Mouse (Mus musculus) lung, postnatal 25 days (tissue): ENCODE data around the gene Ptma.
"Not testable (repeated sequence)": the region's sequence is repeated elsewhere in the genome, so short reads cannot be mapped to it uniquely, and the experiment has no call there.

Experiments used
- DNase-seq: peaks from one replicate; pipeline ENCODE4 v3.0.0; 2022; ENCODE audit warnings: low spot score

Ptma gene

DNA sequence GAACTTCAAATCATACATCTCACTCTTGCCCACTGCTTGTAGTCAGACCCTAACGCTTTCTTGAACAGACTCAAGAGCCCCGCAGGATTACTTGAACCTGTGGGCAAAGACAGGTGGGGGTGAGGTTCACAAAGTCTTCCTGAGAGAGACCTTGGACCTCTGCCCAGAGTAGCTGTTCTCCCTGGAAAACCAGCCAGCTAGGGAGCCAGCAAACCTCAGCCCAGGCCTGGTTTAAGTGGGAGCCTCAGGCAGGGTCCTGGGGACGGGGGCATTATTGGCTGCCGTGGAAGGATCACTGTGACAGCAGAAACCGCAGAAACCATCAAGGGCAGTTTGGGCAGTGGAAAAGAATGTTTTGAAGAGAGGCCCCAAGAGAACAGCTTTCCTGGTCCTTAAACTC is 29.2 kb upstream of the Ptma start:
- DNase-seq: no peak

DNA sequence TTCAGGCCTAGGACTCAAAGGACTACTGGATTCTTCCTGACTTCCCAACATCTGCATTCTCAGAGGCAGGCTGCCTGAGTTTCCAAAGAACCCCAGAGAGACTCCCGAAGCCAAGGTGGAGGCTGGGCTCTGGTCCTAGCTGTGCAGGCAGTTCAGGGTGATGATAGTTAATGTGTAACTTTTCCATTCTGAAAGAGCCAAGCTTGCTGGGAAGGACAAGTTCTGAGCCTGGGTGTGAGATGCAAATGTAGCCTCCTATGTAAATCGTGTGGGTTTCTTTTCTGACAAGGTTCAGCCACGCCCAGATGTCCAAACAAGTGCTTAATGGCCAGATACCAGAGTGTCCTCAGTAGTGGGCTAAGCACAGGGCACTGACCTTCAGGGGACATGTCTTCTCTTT is 28.5 kb upstream of the Ptma start:
- peak; percentile 35 for DNase-seq

DNA sequence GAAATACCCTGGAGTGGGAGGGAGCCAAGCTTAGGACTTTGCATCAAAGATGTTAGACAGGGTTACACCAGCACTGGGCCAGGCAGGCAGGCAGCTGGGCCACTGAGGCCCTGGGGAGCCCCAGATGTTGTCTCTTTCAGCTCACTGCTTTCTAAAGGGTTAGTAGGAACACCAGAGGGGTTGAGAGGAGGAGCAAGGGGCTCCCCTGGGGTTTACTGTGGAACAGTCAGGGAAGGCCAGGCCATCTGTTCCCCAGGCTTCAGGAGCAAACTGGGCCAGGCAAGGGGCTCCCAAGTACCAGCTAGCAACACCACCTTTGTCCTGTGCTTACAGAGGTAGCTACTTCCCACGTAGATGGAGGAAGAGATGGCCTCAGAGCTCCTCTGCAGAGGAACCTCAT is 27.9 kb upstream of the Ptma start:
- no peak for DNase-seq

DNA sequence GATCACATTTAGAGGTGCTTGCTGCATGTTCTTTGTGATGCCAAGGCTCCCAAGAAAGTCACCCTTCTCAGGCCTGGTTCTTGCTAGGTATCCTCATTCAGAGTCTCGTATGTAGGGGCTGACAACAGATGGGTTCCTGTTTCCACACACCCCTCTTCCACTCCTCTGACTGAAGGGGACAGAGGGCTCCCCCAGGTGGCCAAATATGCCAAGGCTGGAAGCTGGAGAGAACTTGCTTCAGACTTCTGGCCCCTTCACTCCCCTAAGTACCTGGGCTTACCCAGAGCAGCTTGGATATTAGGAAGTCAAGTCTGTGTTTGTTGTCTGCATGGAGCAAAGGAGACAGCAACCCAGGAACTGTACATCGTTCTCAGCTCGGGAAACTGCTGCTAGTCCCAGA is 26.6 kb upstream of the Ptma start:
- peak; percentile 83 for DNase-seq

DNA sequence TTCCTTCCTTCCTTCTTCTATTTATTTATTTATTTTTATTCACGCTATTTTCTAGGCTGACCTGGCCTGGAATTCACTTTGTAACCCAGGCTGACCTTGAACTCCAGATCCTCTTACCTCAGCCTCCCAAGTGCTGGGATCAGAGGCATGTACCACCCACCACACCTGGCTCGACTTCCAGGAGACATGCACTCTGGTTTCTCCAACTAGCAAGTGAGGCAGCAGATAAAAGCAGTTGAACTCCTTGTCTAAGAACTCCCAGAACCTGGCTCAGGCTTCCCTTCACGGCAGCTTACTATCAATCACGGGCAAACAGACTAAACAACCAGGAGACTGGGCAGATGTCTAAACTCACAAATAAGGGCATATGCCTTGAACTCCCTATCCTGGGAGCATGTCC is 25.8 kb upstream of the Ptma start:
- DNase-seq: no peak

DNA sequence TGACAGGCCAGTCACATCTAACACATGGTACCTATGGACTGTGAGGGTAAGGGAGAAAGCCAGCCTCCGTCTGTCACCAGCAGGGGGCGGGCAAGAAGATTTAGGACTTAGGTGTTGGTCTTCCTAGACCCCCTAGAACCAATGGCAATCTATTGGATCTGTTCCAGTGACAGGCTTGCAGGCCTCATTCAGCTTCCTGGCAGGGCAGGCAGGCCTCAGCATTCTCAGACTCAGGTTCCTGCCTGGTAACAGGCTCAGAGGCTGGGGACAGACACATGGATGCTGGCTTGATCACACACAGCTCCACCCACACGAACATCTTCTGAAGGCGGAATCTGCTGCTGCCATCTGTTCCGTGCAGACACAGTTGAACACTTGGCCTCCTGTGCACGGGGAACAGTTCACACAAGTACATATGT is 25.4 kb upstream of the Ptma start:
- peak; percentile 54 for DNase-seq

DNA sequence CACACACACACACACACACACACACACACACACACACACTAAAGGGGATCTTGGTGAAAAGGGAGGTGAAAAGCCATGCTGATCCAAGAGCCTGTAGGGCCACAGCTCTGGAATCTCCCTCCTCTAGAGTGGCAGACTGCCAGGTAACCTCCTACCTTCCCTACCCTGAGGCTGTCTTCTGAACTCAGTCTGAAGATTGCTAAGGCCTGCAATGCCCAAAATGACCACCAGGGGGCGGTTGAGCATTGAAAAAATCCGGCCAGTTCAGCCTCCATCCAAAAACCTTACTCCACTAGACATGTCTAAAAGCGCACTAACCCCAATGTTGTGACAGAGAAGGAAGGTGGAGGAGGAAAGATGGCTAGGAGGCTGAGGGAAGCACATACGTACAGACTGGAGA is 25.0 kb upstream of the Ptma start:
- peak; percentile 94 for DNase-seq

DNA sequence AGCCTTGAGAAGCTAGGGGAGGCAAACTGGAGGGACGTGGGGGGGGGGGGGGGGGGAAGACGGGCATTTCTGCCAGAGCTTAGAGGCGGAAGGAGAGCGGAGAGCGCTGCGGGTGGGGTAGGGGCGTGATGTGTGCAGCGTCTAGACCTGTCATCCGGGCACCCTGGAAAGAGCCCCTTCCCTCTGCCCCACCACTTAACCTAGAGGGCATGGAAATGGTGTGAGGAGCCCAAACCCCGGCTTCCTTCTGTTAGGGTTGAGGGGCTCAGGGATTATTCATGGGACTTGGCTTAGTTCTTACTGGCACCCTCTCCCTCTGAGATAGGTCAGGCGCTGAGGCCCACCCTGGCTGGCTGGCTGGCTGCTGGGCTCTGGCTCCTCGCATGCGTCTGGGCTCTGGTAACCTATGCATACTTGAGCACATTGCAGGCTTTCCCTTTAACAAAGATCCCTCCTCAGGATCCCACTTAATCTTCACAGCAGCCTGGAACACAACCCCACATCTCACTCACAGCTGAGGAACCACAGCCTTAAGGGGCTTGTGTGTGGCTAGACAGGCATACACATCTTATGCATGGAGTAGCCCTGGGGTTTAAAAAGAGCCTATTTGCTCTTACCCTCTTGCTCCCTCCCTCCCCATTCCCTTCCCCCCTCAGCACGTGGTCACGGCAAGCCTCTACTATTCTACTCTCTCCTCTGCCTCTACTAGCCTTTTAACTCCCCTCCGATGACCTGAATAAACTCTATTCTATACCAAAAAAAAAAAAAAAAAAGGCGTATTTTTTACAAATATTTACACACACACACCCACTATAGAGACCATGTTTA is 24.1 kb upstream of the Ptma start:
- no peak for DNase-seq

DNA sequence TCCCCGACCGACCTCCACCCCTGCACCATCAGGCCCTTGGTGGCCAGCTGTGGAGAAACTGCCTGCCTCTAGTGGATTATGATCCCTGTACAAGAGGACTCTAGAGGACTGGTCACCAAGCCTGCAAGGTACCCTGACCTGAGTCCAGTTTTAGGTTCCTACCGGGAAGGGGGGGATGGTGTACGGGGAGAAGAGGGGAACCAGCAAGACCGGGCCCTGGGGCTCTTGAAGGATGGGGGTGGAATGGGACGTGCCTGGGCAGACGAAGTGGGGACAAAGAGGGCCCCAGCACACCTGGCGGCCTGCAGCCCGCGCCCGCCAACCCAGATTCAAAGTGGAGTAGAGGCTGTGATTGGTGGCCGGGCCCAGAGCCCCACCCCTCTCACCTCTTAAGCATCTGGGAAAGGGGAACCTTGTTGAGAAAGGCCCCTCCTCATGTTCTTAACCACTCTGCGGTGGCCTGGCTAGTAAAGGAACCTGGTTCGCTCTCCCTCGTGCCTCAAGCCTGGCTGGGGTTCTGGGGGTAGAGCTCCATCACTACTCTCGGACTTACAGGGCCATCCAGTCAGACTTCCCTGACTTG is 23.3 kb upstream of the Ptma start:
- DNase-seq: peak; percentile 67

DNA sequence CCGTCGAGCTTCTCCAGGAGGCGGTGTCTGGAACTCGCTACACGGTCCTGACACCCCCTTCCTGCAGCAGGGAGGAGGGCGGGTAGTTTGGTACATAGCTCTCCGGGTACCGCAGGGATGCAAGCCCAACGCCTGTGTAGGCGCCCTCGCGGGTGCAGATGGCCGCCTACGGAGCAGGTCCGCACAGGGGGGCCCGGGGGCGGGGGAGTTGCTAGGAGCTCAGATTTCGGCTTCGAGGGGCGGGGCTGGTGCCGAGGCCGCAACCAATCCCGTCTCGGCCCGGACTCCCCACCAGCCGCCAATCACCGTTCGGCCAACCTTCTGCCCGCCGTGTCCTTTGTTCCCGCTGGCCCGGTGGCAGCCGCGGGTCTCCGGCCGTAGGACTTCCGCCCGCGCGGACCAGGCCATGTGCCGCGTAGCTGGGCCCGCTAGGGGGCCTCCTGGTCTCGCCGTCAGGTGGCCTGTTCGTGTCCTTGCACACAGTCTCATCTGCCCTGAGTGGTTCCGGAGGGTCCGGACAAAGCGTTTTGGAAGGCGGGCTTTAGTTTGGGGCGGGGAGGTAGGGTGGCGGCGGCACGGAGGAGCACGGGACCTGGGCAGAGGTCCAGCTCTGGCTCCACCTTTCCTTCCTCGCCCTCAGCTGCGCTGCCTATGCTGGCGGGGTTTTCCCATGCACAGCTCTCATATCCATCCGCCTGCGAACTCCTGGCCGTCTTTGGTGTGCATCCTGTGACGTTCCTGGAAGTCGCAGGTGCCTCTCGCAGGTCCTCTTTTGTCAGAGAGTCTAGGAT is 22.4 kb upstream of the Ptma start:
- peak; percentile 96 for DNase-seq

DNA sequence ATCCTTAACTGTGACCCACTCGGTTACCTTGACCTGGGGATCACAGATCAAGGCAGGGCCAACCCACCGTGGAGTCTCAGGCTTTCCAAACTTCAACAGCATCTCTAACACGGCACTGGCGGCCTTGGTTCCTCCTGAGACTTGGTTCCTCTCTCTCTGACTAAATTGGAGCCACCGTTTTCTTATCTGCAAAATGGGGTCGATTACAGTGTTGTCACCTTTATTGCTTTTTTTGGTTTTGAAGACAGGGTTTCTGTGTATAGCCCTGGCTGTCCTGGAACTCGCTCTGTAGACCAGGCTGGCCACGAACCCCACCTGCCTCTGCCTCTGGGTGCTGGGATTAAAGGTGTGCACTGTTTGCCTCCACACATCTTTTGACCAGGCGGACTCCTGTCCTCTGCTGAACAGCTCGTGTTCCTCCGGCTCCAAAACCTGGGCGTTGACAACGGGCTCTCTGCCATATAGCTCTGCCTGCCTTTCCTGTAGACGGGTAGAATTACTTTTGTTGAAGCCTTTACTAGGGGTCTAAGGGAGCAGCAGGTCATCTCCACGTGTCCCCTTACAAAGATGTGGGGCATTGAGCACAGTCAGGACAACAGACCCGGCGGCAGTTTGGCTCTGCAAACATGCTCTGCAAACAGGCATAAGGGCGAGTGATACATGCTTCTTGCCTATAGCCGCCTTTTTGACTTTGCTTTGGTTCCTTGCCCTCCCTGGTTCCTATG is 21.7 kb upstream of the Ptma start:
- no peak for DNase-seq

DNA sequence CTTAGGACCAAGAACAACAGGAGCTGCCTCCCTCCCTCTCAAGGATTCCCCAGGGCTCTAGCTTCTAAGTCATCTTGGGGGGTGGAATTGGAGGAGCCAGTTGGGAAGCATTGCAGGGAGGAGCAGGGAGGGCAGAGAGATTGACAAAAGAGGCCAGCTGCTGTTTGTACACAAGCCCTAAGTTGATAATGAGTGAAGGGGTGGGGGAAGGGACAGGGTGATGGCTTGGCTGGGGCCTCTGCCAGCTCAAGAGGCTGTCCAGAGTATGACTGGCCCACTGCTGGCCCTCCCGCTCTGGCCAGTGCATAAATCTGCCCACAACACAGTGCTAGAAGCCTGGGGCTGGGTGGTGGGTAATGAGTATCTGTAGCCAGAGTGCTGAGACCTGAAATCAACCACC is 21.1 kb upstream of the Ptma start:
- DNase-seq: peak; percentile 44

DNA sequence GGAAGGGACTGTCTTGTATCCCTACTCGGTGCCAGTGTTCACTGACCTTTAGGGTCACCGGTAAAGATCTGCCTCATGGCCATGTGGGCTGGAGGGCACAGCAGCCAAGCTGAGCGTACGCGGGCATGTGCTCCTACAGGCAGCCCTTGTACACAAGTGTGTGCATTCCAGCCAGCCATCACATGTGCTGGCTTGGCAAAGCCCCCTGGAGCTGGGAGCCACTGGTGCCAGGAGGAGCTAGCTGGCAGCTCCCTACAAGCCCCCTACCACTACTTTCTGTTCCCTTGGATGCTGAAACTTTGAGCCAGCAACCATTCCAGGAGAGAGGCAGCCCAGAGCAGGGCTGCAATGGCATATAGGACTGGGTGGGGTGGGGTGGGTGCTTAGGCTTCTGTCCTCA is 20.1 kb upstream of the Ptma start:
- DNase-seq: no peak

DNA sequence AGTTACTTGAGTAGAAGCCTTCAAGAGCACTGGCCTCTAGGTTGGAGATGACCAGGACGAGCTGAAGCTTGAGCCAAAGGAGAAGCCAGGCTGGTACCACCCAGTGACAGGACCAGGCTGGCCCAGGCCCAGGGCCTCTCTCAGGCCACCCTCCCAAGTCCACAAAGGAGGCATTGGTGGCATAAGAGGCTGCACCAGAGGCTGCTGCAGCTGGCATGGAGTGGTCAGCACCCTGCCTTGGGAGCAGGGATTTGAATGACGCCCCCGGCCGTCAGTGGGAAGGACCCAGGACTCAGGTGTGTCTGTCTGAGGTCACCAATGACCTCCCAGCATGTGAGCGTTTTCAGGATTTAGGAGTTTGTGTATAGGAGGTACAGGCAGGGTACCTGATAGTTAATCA is 18.7 kb upstream of the Ptma start:
- no peak for DNase-seq

DNA sequence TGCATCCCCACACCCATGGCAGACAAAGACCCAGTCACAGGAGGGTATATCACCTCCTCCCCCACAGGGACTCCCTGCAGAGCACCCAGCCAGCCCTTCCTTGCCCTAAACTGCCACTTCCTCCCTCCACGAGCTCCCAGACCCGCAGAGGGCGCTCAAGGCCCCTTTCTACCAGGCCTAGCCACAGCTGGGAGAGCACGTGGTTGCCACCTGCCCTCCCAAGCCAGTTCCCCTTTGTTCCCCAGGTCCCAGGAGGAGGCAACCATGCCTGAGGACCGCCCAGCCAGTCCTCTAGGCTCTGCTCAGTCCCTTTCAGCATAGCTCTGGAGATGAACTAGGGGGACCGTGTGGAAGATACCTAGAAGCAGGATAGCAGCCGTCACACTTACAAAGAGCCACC is 17.1 kb upstream of the Ptma start:
- DNase-seq: peak; percentile 91

DNA sequence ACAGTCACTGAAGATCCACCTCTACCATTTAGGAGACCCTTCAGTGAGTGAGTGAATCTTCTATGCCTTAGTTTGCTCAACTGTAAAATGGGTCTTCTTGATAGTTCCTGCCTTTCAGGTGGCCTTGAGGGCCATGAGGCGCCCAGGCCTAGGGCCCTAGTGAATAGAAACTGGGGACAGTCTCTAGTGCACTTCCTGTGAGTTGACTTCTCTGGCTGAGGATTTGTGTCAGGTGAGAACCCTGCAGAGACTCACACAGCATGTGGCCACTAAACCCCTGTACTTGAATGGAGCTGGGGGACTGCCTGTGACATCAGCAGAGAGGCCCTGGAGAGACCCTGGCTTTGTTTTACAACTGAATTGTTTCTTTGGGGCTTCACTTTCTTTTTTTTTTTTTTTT is 16.3 kb upstream of the Ptma start:
- DNase-seq: no peak

DNA sequence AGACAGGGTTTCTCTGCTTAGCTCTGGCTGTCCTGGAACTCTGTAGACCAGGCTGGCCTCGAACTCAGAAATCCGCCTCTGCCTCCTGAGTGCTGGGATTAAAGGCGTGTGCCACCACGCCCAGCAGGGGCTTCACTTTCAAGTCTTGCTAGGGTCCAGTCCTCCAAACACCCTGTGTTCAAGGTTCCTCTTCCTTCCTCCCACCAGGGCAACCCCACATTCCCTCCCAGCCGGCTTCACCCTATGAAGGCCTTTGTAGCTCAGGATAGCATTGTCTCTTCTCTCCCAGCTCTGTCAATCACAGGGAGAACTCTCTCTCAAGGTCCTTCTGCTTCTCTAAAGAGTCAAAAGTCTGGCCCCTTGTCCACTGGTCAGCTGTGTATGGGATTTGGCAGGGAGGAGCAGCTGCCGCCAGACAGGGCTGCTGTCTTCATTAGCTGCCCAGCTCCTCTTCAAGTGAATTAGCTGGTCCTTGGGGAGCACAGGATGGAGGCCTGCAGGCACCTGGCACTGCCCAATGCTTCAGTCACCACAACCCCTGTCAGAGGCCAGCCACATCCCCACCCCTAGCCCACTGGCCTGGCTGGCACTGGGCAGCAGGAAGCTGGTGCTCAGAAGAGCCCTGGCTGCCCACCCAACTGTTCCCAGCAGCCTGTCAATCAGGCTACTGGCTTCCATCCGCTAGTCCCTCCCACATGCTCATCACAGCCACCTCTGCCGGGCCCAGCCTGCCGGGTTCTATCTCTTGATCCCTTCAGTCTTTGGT is 15.7 kb upstream of the Ptma start:
- DNase-seq: no peak

DNA sequence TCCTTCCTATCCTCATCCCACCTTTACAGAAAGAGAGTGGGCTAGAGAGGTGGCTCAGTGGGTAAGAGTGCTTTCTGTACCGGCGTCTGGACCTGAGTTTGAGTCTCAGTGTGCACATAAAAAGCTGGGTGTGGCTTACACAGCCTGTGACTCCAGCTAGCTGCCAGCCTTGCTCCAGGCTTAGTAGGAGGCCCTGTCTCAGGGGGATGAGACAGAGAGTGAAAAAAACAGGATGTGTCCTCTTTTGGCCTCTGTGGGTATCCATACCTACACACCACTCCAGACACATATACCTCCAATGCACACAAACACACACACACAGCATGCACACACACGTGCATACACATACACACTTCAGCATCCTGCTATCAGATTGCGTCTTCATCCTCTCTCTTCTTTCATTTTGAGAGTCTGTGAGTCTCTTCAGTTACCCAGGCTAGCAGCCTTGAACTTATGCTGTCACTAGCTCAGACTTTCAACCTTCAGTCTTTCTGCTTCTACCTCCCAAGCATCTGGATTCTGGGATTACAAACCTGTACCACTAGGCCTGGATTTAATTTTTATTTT is 14.3 kb upstream of the Ptma start:
- no peak for DNase-seq

DNA sequence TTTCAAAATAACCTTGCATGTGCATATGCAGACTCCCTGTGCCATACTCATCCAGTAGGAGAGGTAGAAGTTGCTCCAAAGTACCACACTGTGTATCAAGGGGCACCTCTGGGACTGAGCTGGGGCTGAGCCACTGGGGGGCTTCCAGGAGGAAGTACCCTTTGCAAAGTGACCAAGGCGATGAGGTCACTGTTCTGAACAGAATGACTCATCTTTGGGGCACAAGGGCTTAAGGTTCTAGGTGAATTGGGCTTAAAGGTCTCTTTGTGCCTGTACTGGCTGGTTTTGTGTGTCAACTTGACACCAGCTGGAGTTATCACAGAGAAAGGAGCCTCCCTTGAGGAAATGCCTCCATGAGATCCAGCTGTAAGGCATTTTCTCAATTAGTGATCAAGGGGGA is 13.5 kb upstream of the Ptma start:
- DNase-seq: not testable (repeated sequence)

DNA sequence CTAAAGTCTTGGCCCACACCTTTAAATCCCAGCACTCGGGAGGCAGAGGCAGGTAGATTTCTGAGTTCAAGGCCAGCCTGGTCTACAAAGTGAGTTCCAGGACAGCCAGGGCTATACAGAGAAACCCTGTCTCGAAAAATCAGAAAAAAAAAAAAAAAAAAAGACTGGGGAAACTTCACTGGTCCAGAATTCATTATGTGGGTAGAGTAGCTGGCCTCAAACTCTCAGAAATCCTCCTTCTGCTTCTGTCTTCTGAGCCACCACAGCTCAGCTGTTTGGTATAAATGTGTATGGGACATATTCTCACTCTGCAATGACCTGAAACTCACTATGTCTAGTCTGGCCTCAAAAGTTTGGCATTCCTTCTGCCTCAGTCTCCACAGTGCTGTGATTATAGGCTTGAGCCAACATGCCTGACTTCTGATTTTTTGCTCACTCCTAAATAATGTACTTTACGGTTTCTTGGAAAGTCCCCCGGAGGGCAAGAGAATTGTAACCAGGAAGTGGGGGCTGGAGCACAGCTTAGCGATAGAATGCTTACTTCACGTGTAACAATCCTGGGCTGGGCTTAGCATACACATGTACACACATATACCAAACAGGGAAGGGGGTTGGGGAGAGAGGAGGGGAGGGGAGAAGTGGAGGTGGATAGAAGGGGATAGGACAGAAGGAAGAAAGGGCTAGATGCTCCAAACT is 10.7 kb upstream of the Ptma start:
- no peak for DNase-seq

DNA sequence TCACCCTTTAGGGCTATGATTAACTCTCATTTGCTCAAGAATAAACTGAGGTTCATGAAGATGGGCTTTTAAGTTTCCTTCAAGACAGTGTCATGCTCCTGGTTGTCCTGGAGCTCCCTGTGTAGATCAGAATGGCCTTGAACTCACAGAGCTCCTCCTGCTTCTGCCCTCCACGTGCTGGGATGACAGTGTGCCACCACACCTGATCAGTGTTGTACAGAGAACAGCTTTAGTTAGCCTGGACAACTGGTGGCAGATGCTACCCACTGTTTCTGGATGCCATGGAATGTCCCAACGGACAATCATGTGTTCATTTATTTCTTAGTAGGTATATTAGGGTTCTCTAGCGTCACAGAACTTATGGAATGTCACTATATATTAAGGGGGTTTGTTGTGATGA is 9.4 kb upstream of the Ptma start:
- no peak for DNase-seq
